Mouse (Mus musculus) ES-Bruce4 (cell line): ENCODE measurements around the gene Hps4.

Experiments used
- CTCF ChIP-seq: IDR thresholded peaks from one replicate; pipeline ENCODE4 v1.8.1; 2011; ENCODE audit warnings: low read depth, low read length
- EP300 ChIP-seq: IDR thresholded peaks from 2 replicates; pipeline ENCODE4 v1.6.1; 2011; ENCODE audit warnings: low read depth, low read length; ENCODE audit not compliant: insufficient read depth
- POLR2A ChIP-seq: IDR thresholded peaks from one replicate; pipeline ENCODE4 v1.8.1; 2011; ENCODE audit warnings: low read length; ENCODE audit not compliant: insufficient read depth

DNA sequence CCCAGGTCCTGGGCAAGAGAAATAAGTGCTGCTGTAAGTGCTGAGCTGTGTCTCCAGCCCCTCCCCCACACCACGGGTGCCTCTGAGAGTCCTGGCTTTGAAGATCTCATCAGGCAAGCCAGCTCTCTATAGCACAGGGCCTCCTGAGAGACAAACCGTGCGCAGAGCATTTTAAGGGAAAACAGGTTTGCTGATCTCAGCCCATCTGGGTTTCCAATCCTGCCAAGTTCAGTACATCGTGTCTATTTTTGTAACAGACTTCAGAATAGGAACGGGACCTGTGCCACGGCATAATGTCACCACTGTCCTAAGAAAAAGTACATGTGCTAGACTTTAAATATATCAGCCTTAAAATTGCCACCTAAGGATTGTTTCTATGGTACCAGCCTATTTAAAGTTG lies 21.9 kb upstream of the Hps4 start:
- no peak for TF ChIP-seq POLR2A
- no peak for TF ChIP-seq CTCF
- no peak for TF ChIP-seq EP300
